Mouse (Mus musculus): ENCODE data around the gene Scly. TPM values are rescaled to one million over a fixed set of nuclear protein-coding genes. Genes with fewer than 3 reads are reported as not detected.

Gene Scly
- total RNA-seq, 2 experiments from 2014 or later = 14.4 to 17.5 TPM

- no peak for DNase-seq
Observed at GRCm38 (mm10) chr1:91301206-91301920, 3.2 kb downstream of the Scly start.

- no peak for DNase-seq
Observed at GRCm38 (mm10) chr1:91302021-91302420, 3.9 kb downstream of the Scly start.

- DNase-seq = no peak
Observed at GRCm38 (mm10) chr1:91304621-91305020, 6.5 kb downstream of the Scly start.

- DNase-seq = no peak
Observed at GRCm38 (mm10) chr1:91309366-91310085, 11.4 kb downstream of the Scly start.

- no peak for DNase-seq
Observed at GRCm38 (mm10) chr1:91312273-91312672, 14.1 kb downstream of the Scly start.

GRCm38 (mm10) chr1:91313251-91313650, 15.1 kb downstream of the Scly start:
- peak; percentile 47 for DNase-seq

- DNase-seq = no peak
Observed at GRCm38 (mm10) chr1:91317656-91318055, 19.5 kb downstream of the Scly start.

GRCm38 (mm10) chr1:91321760-91322438, 23.8 kb downstream of the Scly start, which contains the start of gene Espnl:
Espnl (plus strand) TSS chr1:91322075.
- DNase-seq = peak; percentile 44

- no peak for DNase-seq
Observed at GRCm38 (mm10) chr1:91324646-91325045, 26.5 kb downstream of the Scly start.

- DNase-seq = no peak
Observed at GRCm38 (mm10) chr1:91325488-91326042, 27.4 kb downstream of the Scly start.

GRCm38 (mm10) chr1:91332102-91332501, 34.0 kb downstream of the Scly start:
- no peak for DNase-seq

- DNase-seq = no peak
Observed at GRCm38 (mm10) chr1:91333582-91333981, 35.4 kb downstream of the Scly start.

GRCm38 (mm10) chr1:91337355-91337754, 39.2 kb downstream of the Scly start:
- no peak for DNase-seq

- DNase-seq = peak; percentile 28
Observed at GRCm38 (mm10) chr1:91344001-91344400, 45.9 kb downstream of the Scly start.

GRCm38 (mm10) chr1:91344921-91345685, 47.0 kb downstream of the Scly start:
- peak; percentile 36 for DNase-seq

- DNase-seq = peak; percentile 78
Observed at GRCm38 (mm10) chr1:91346892-91347291, 48.8 kb downstream of the Scly start.

GRCm38 (mm10) chr1:91350841-91351240, 52.7 kb downstream of the Scly start, which contains the start of gene Klhl30:
Klhl30 (plus strand) TSS chr1:91351016.
- DNase-seq = peak; percentile 57

- DNase-seq = no peak
Observed at GRCm38 (mm10) chr1:91351249-91351648, 53.1 kb downstream of the Scly start.

- DNase-seq = no peak
Observed at GRCm38 (mm10) chr1:91352277-91352676, 54.1 kb downstream of the Scly start.

GRCm38 (mm10) chr1:91356105-91356504, 58.0 kb downstream of the Scly start:
- no peak for DNase-seq

GRCm38 (mm10) chr1:91362113-91362512, 64.0 kb downstream of the Scly start:
- DNase-seq = no peak
